Mouse (Mus musculus) neutrophil, adult 83 days (primary cell): ENCODE data around the gene Amy2a2. TPM values are rescaled to one million over a fixed set of nuclear protein-coding genes. Genes with fewer than 3 reads are reported as not detected.

Experiments
- total RNA-seq, 2 experiments: library from RNA; stranded (reverse); gene quantifications; one replicate each; pipeline ENCODE4 v1.2.4; 2023

The Amy2a2 gene
- total RNA-seq, result not detected

DNA sequence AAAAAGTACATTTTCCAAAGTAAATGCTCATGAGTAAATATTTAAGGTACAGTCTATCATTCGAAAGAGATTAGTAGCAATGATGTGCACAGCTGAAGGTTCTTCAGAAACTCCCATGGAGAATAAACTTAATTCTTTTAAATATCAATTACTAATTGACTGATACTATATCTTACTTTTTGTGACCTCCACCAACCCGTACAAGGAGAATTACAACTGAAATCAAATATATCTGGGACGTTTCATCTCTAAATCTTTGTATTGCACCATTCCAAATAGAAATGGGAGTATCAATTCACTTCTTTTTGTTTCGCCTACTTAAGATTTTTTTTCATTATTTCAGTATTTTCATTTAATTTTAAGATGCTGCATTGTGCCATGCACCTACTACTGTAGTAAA lies at the start of gene Amy2a2:
Gene Amy2a2 (minus strand): TSS at position 101 of the 400 bp plus-strand sequence.

DNA sequence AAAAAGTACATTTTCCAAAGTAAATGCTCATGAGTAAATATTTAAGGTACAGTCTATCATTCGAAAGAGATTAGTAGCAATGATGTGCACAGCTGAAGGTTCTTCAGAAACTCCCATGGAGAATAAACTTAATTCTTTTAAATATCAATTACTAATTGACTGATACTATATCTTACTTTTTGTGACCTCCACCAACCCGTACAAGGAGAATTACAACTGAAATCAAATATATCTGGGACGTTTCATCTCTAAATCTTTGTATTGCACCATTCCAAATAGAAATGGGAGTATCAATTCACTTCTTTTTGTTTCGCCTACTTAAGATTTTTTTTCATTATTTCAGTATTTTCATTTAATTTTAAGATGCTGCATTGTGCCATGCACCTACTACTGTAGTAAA lies 32.5 kb downstream of the Amy2a2 start, which contains the start of gene Amy2a3:
Gene Amy2a3 (minus strand): TSS at position 101 of the 400 bp plus-strand sequence.

Other genes with a start within 250 kb of the Amy2a2 start
- gene Amy2a5, start 97.8 kb downstream of the Amy2a2 start, total RNA-seq, result not detected
- gene Amy2a4, start 65.2 kb downstream of the Amy2a2 start, total RNA-seq, result not detected
- not detected for gene Amy2a3, start 32.6 kb downstream of the Amy2a2 start, total RNA-seq
- gene Amy2a1, start 175.8 kb upstream of the Amy2a2 start, total RNA-seq, result not detected